Mouse (Mus musculus) MEL (cell line): ENCODE data around the gene Fars2. TPM values are rescaled to one million over a fixed set of nuclear protein-coding genes. Genes with fewer than 3 reads are reported as not detected.

Source experiments
- DNase-seq: peaks from one replicate; pipeline ENCODE4 v3.0.0; 2011; ENCODE audit warnings: low read depth, low spot score
- H3K27ac ChIP-seq: 2 replicates; pipeline ENCODE4 v1.5.1; 2012; ENCODE audit warnings: low read depth, mild to moderate bottlenecking, control low read depth, low read length, moderate library complexity; ENCODE audit not compliant: control insufficient read depth
- H3K27me3 ChIP-seq, 2 experiments: fragments of 150-350 bp in 1 of 2; sonication (generic) in 1 of 2; 2 replicates each; pipeline ENCODE4 v1.6.1; 2012; ENCODE audit warnings: low read length in 2 of 2, mild to moderate bottlenecking in 2 of 2, improper control_type of control experiment in 1 of 2, moderate library complexity in 1 of 2; ENCODE audit not compliant: insufficient read depth in 2 of 2, control insufficient read depth in 1 of 2
- H3K36me3 ChIP-seq, 2 experiments: 2 replicates each; pipeline ENCODE4 v1.6.1; 2012 to 2014; ENCODE audit warnings: low read length in 2 of 2, improper control_type of control experiment in 1 of 2, inconsistent platforms in 1 of 2, mild to moderate bottlenecking in 1 of 2; ENCODE audit not compliant: insufficient read depth in 2 of 2, control insufficient read depth in 1 of 2
- H3K4me1 ChIP-seq, 2 experiments: fragments of 150-350 bp in 1 of 2; sonication (generic) in 1 of 2; 2 replicates each; pipeline ENCODE4 v1.6.1; 2012; ENCODE audit warnings: low read length in 2 of 2, improper control_type of control experiment in 1 of 2, mild to moderate bottlenecking in 1 of 2; ENCODE audit not compliant: insufficient read depth in 2 of 2, control insufficient read depth in 1 of 2
- H3K4me3 ChIP-seq, 2 experiments: fragments of 150-350 bp in 1 of 2; sonication (generic) in 1 of 2; 2 replicates each; pipeline ENCODE4 v1.5.1; 2012; ENCODE audit warnings: low read depth in 2 of 2, low read length in 2 of 2, mild to moderate bottlenecking in 2 of 2, moderate library complexity in 2 of 2, control low read depth in 1 of 2, improper control_type of control experiment in 1 of 2; ENCODE audit not compliant: control insufficient read depth in 1 of 2, insufficient read depth in 1 of 2
- H3K79me2 ChIP-seq: 2 replicates; pipeline ENCODE4 v1.6.1; 2012; ENCODE audit warnings: mild to moderate bottlenecking, low read length, moderate library complexity; ENCODE audit not compliant: control insufficient read depth, poor library complexity, insufficient read depth
- H3K9ac ChIP-seq: 2 replicates; pipeline ENCODE4 v1.6.1; 2012; ENCODE audit warnings: low read depth, mild to moderate bottlenecking, control low read depth, low read length, moderate library complexity; ENCODE audit not compliant: control insufficient read depth, poor library complexity, severe bottlenecking
- H3K9me3 ChIP-seq: fragments of 150-350 bp; sonication (generic); replicated peaks from 2 replicates; pipeline ENCODE4 v1.6.1; 2012; ENCODE audit warnings: mild to moderate bottlenecking, low read length, improper control_type of control experiment, moderate library complexity; ENCODE audit not compliant: insufficient read depth
- CHD1 ChIP-seq: IDR thresholded peaks from 2 replicates; pipeline ENCODE4 v1.6.1; 2012; ENCODE audit warnings: low read depth, mild to moderate bottlenecking, inconsistent platforms, low read length, improper control_type of control experiment
- CTCF ChIP-seq, 3 experiments: IDR thresholded peaks in 2 of 3; conservative IDR thresholded peaks in 1 of 3; 2 replicates each; pipeline ENCODE4 v1.5.1; 2011 to 2012; ENCODE audit warnings: low read length in 3 of 3, low read depth in 2 of 3, mild to moderate bottlenecking in 2 of 3, improper control_type of control experiment in 1 of 3, inconsistent platforms in 1 of 3, mixed read lengths in 1 of 3, moderate library complexity in 1 of 3; ENCODE audit not compliant: control insufficient read depth in 1 of 3, insufficient read depth in 1 of 3, poor library complexity in 1 of 3, severe bottlenecking in 1 of 3
- GABPA ChIP-seq: IDR thresholded peaks from 2 replicates; pipeline ENCODE4 v1.6.1; 2012; ENCODE audit warnings: low read depth, mild to moderate bottlenecking, inconsistent platforms, low read length, improper control_type of control experiment, moderate library complexity
- JUND ChIP-seq: IDR thresholded peaks from 2 replicates; pipeline ENCODE4 v1.6.1; 2011; ENCODE audit warnings: low read depth, mild to moderate bottlenecking, improper control_type of control experiment, low read length
- MAFK ChIP-seq: IDR thresholded peaks from 2 replicates; pipeline ENCODE4 v1.6.1; 2011; ENCODE audit warnings: low read depth, mild to moderate bottlenecking, low read length, improper control_type of control experiment, borderline replicate concordance
- MAX ChIP-seq: IDR thresholded peaks from 2 replicates; pipeline ENCODE4 v1.6.1; 2011; ENCODE audit warnings: low read length, improper control_type of control experiment
- MAZ ChIP-seq: IDR thresholded peaks from 2 replicates; pipeline ENCODE4 v1.6.1; 2012; ENCODE audit warnings: low read depth, mild to moderate bottlenecking, inconsistent platforms, low read length, improper control_type of control experiment
- MXI1 ChIP-seq: IDR thresholded peaks from 2 replicates; pipeline ENCODE4 v1.6.1; 2011; ENCODE audit warnings: mild to moderate bottlenecking, low read depth, low read length, improper control_type of control experiment
- MYB ChIP-seq: IDR thresholded peaks from 2 replicates; pipeline ENCODE4 v1.6.1; 2011; ENCODE audit warnings: mild to moderate bottlenecking, low read depth, low read length, improper control_type of control experiment
- NELFE ChIP-seq: IDR thresholded peaks from 2 replicates; pipeline ENCODE4 v1.6.1; 2011; ENCODE audit warnings: low read depth, low read length, improper control_type of control experiment
- NRF1 ChIP-seq: IDR thresholded peaks from 2 replicates; pipeline ENCODE4 v1.6.1; 2014; ENCODE audit warnings: low read depth, mild to moderate bottlenecking, inconsistent platforms, low read length, improper control_type of control experiment, moderate library complexity; ENCODE audit not compliant: poor library complexity, insufficient read depth, severe bottlenecking
- POLR2AphosphoS5 ChIP-seq: IDR thresholded peaks from 2 replicates; pipeline ENCODE4 v1.6.1; 2012; ENCODE audit warnings: low read depth, borderline replicate concordance, mild to moderate bottlenecking, inconsistent platforms, low read length, moderate library complexity, mixed read lengths
- RAD21 ChIP-seq: IDR thresholded peaks from 2 replicates; pipeline ENCODE4 v1.6.1; 2011; ENCODE audit warnings: mild to moderate bottlenecking, low read depth, low read length, improper control_type of control experiment
- TAL1 ChIP-seq: IDR thresholded peaks from 2 replicates; pipeline ENCODE4 v1.6.1; 2012; ENCODE audit warnings: mild to moderate bottlenecking, inconsistent platforms, low read length, moderate library complexity, mixed read lengths
- TBP ChIP-seq: IDR thresholded peaks from 2 replicates; pipeline ENCODE4 v1.8.0; 2011; ENCODE audit warnings: low read depth, low read length, improper control_type of control experiment
- USF1 ChIP-seq: IDR thresholded peaks from 2 replicates; pipeline ENCODE4 v1.6.1; 2014; ENCODE audit warnings: low read depth, mild to moderate bottlenecking, inconsistent platforms, low read length, improper control_type of control experiment, moderate library complexity
- USF2 ChIP-seq, 2 experiments: IDR thresholded peaks; 2 replicates each; pipeline ENCODE4 v1.6.1; 2011 to 2012; ENCODE audit warnings: improper control_type of control experiment in 2 of 2, low read length in 2 of 2, borderline replicate concordance in 1 of 2, inconsistent platforms in 1 of 2, low read depth in 1 of 2, mild to moderate bottlenecking in 1 of 2; ENCODE audit not compliant: insufficient read depth in 1 of 2
- ZC3H11A ChIP-seq: IDR thresholded peaks from 2 replicates; pipeline ENCODE4 v1.6.1; 2012; ENCODE audit warnings: low read depth, mild to moderate bottlenecking, inconsistent platforms, low read length, improper control_type of control experiment
- polyA plus RNA-seq, 2 experiments: library from polyadenylated mRNA; stranded (reverse) in 1 of 2; unstranded in 1 of 2; fragments of >175 nt in 1 of 2; fragments of >200 nt in 1 of 2; gene quantifications; 2 replicates each; pipeline versions ENCODE4 v1.2.1 to v1.2.4; 2012; ENCODE audit warnings: low replicate concordance in 2 of 2, low read depth in 1 of 2; ENCODE audit not compliant: insufficient read length in 2 of 2, insufficient read depth in 1 of 2, missing spikeins in 1 of 2
- total RNA-seq: library from RNA; depleted of rRNA; stranded (reverse); fragments of 300-350 nt; gene quantifications from 2 replicates; pipeline ENCODE4 v1.2.3, GENCODE M21; 2012

Gene Fars2
- total and polyA plus RNA-seq, 3 experiments, result 32.6 to 39.2 TPM; not detected in 1

DNA sequence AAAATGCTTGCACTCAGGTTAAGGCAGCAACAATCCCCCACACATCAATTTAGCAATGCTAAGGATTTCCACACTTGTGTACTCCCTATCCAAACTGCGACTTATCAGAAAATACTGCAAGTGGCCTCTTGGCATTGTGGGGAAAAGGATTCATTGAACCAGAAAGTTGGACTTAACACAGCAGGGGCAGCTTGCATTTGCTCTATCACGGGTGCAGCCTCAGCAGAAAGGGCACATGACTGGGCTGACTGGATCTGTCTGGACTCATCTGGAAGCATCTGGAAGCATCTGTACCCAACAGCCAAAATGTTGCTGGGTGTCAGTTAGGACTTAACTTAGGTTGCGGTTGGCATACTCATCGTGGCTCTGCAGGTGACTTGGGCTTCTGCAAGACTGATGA, 490.7 kb downstream of the Fars2 start:
- Histone ChIP-seq H3K79me2 (no peaks in the 10 kb centered on the region), H3K27ac (no peak overlapping the region), H3K9ac (no peak overlapping the region), H3K4me1 (no peaks in the 10 kb centered on the region), H3K27me3 (no peaks in the 10 kb centered on the region; a peak in 1 of 4 replicates), H3K36me3 (no peaks in the 10 kb centered on the region), H3K4me3 (no peak overlapping the region), H3K9me3 (no peaks in the 10 kb centered on the region)
- no peak for TF ChIP-seq USF1
- TF ChIP-seq POLR2AphosphoS5, result no peak
- no peak for TF ChIP-seq ZC3H11A
- TF ChIP-seq USF2 (IDR thresholded peaks at IDR 0.05; ENCODE audit: borderline replicate concordance in 1 of 2, insufficient read depth in 1 of 2, low read depth in 1 of 2, low read length in 2 of 2), result no peak
- TF ChIP-seq GABPA, result no peak
- TF ChIP-seq MAFK, result no peak
- TF ChIP-seq NELFE, result no peak
- TF ChIP-seq MAX, result no peak
- no peak for TF ChIP-seq MAZ
- DNase-seq, result no peak

DNA sequence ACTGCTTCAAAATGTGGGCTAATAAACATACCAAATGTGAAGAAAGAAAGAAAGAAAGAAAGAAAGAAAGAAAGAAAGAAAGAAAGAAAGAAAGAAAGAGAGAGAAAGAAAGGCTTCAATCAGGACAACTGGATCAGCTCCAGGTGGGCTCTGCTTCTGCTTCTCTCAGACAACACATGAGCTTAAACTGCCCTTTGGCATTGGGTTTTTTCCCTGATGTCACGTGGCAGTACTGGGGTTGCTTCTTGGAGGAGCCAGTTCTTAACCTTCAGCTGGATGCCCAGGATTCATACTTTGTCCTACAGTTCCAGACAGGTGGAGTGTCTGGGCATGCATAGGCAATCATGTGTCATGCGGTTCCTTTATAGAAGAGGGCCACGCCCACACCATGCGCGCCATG, 493.2 kb downstream of the Fars2 start:
- no peaks in the 10 kb centered on the region for H3K9me3 ChIP-seq
- DNase-seq, result no peak
- no peak for TF ChIP-seq MAX
- TF ChIP-seq USF2 (IDR thresholded peaks at IDR 0.05; ENCODE audit: borderline replicate concordance in 1 of 2, insufficient read depth in 1 of 2, low read depth in 1 of 2, low read length in 2 of 2), result no peak
- no peak for TF ChIP-seq JUND
- no peak for TF ChIP-seq TBP
- no peak for TF ChIP-seq NRF1
- TF ChIP-seq CHD1, result no peak
- TF ChIP-seq CTCF (IDR thresholded peaks at IDR 0.05 in 2 of 3, conservative IDR thresholded peaks at IDR 0.05 in 1 of 3; ENCODE audit: control insufficient read depth in 1 of 3, insufficient read depth in 1 of 3, low read depth in 2 of 3, low read length in 3 of 3, poor library complexity in 1 of 3, severe bottlenecking in 1 of 3), result no peak
- TF ChIP-seq MXI1, result no peak
- no peak for TF ChIP-seq TAL1
- no peak for TF ChIP-seq MYB
- no peak for TF ChIP-seq RAD21
- H3K4me1 ChIP-seq, result no peaks in the 10 kb centered on the region
- H3K36me3 ChIP-seq, result no peaks in the 10 kb centered on the region
- no peak overlapping the region for H3K9ac ChIP-seq
- no peak overlapping the region for H3K4me3 ChIP-seq
- no peaks in the 10 kb centered on the region for H3K79me2 ChIP-seq
- H3K27me3 ChIP-seq, result no peaks in the 10 kb centered on the region; a peak in 1 of 4 replicates
- H3K27ac ChIP-seq, result no peak overlapping the region
